Mouse (Mus musculus) bone marrow macrophage, adult 2 months (primary cell): ENCODE data around the gene Uba7.

ENCODE experiments used
- CTCF ChIP-seq: IDR thresholded peaks from 2 replicates; pipeline ENCODE4 v1.5.1; 2012; ENCODE audit warnings: low read depth, mild to moderate bottlenecking, low read length, moderate library complexity
- POLR2A ChIP-seq: IDR thresholded peaks from 2 replicates; pipeline ENCODE4 v1.6.1; 2012; ENCODE audit warnings: mild to moderate bottlenecking, low read depth, low read length, borderline replicate concordance

GRCm38 (mm10) chr9:108001922-108002770 is 26.8 kb downstream of the Uba7 start, which contains the start of gene Ip6k1:
- TF ChIP-seq POLR2A (no peak), CTCF (no peak)
